ENCODE assay signal across 9 mouse cellular contexts in the genomic region with DNA sequence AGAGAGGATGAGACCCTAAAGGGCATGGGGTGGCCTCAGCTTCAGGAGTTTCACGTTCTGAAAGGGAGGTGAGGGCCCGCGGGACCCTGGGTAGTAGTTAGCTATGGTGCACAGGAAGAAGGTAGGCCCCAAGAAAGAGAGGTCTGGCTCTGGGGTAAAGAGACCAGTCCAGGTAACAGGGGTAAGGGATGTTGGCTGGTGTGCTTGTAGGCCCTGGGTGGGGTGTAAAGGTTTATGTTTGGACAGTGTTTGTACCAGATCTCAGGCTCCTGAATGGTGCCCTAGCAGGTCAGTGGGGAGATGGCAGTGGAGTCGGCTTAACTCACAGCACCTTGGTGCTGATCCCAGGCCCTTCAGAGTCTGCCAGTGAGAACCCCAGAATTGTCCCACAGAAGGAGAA. TPM values are rescaled to one million over a fixed set of nuclear protein-coding genes. Genes with fewer than 3 reads are reported as not detected.
A peak's percentile ranks its signal among the peaks of the same experiment; 100 is the strongest.
DNase-seq lines count a peak whose midpoint lies in the region; ATAC-seq and TF ChIP-seq lines count a peak whose summit lies in the region.
"Had no signal": no experiment of that assay in that cellular context is flagged by ENCODE, and none has a peak within 500 bp of the region (broad histone marks: within the 10 kb centered on the region; RNA-seq: fewer than 3 reads in every experiment).

No protein-coding gene starts in this region.

- WGBS in heart, embryonic 10.5 days = 37% methylated on average over 4 of the region's 4 CpGs
- 50% methylated on average over 4 of the region's 4 CpGs for WGBS in forebrain, embryonic 10.5 days
- WGBS in intestine, postnatal 0 days = 40% methylated on average over 4 of the region's 4 CpGs

- peaks cover 34% of the 10 kb centered on the region for H3K36me3 ChIP-seq in heart, embryonic 10.5 days
- H3K36me3 ChIP-seq in E14TG2a.4 (ENCODE audit: insufficient read depth, low read length) = peaks cover 16% of the 10 kb centered on the region
- peaks cover 31% of the 10 kb centered on the region for H3K36me3 ChIP-seq in forebrain, embryonic 10.5 days (replicated peaks)
- H3K36me3 ChIP-seq in intestine, postnatal 0 days (ENCODE audit: control insufficient read depth, insufficient read depth) = peaks cover 27% of the 10 kb centered on the region

- no peak for DNase-seq in heart, embryonic 10.5 days (ENCODE audit: low spot score)
- no peak for DNase-seq in heart, adult 18-20 months
- DNase-seq in forebrain, embryonic 10.5 days (ENCODE audit: extremely low spot score, low spot score) = no peak
- DNase-seq in naive thymus-derived CD4-positive, alpha-beta T cell, adult 2 months (ENCODE audit: low read depth) = peak; percentile 61
- DNase-seq in gastrocnemius, adult 8-10 months (ENCODE audit: low spot score in 2 of 2) = no peak

- no peaks in the 10 kb centered on the region for H3K27me3 ChIP-seq in heart, embryonic 10.5 days (ENCODE audit: insufficient read depth, poor library complexity, severe bottlenecking)
- H3K27me3 ChIP-seq in E14TG2a.4 (ENCODE audit: insufficient read depth, low read length) = peaks cover 21% of the 10 kb centered on the region
- H3K27me3 ChIP-seq in forebrain, embryonic 10.5 days (ENCODE audit: poor library complexity, severe bottlenecking) = peaks cover 6% of the 10 kb centered on the region; the same call in 1 of the 2 replicates
- H3K27me3 ChIP-seq in intestine, postnatal 0 days (replicated peaks; ENCODE audit: control insufficient read depth, insufficient read depth, low read length) = no peaks in the 10 kb centered on the region

- H3K9ac ChIP-seq in intestine, postnatal 0 days (ENCODE audit: low read depth, low read length) = peak overlapping the region; percentile 77

- H3K4me2 ChIP-seq in intestine, postnatal 0 days (replicated peaks; ENCODE audit: low read depth) = peak overlapping the region; percentile 72

- no peaks in the 10 kb centered on the region for H3K9me3 ChIP-seq in heart, embryonic 10.5 days
- H3K9me3 ChIP-seq in E14TG2a.4 (ENCODE audit: low read length) = no peaks in the 10 kb centered on the region
- H3K9me3 ChIP-seq in forebrain, embryonic 10.5 days = no peaks in the 10 kb centered on the region
- no peaks in the 10 kb centered on the region for H3K9me3 ChIP-seq in intestine, postnatal 0 days (ENCODE audit: control insufficient read depth)

- H3K4me3 ChIP-seq in heart, embryonic 10.5 days = peak overlapping the region; percentile 87
- H3K4me3 ChIP-seq in E14TG2a.4 (replicated peaks; ENCODE audit: low read length) = peak overlapping the region; percentile 94
- H3K4me3 ChIP-seq in forebrain, embryonic 10.5 days = peak overlapping the region; percentile 86
- peak overlapping the region; percentile 68 for H3K4me3 ChIP-seq in intestine, postnatal 0 days (ENCODE audit: low read depth, low read length)

- no peak for TF ChIP-seq CTCF in E14TG2a.4 (conservative IDR thresholded peaks at IDR 0.05; ENCODE audit: low read length)
- no peak for TF ChIP-seq CTCF in intestine, postnatal 0 days (IDR thresholded peaks at IDR 0.05; ENCODE audit: low read depth)

- peaks cover 59% of the 10 kb centered on the region for H3K4me1 ChIP-seq in heart, embryonic 10.5 days
- H3K4me1 ChIP-seq in E14TG2a.4 (replicated peaks; ENCODE audit: low read depth, low read length) = peaks cover 85% of the 10 kb centered on the region
- H3K4me1 ChIP-seq in forebrain, embryonic 10.5 days = peaks cover 46% of the 10 kb centered on the region
- no peaks in the 10 kb centered on the region; the same call in 1 of the 2 replicates for H3K4me1 ChIP-seq in intestine, postnatal 0 days (replicated peaks; ENCODE audit: control insufficient read depth, insufficient read depth, low read length)

- H3K27ac ChIP-seq in heart, embryonic 10.5 days = peak overlapping the region; percentile 99
- peak overlapping the region; percentile 95 for H3K27ac ChIP-seq in forebrain, embryonic 10.5 days
- H3K27ac ChIP-seq in intestine, postnatal 0 days (ENCODE audit: low read depth, low read length) = no peak overlapping the region; the same call in 1 of the 2 replicates

- no peak for ATAC-seq in intestine, postnatal 0 days
- ATAC-seq in activated CD4-positive, CD25-positive, alpha-beta regulatory T cell, adult 4 months = no peak

RNA-seq across cellular contexts. Expression of a gene that starts 1.5 kb away (rescaled TPM):
- polyA plus RNA-seq in heart, embryonic 10.5 days (2016; fragmentation: Nextera tagmentation; extraction: Ambion mirVana) = 17.0 and 28.7 TPM in 2 replicates
- total RNA-seq in heart, adult 18-20 months (2021) = 10 to 100 TPM; 45.1 to 63.1 TPM
- 19.4 and 20.6 TPM in 2 replicates for polyA plus RNA-seq in forebrain, embryonic 10.5 days (2016; fragmentation: Nextera tagmentation; extraction: Ambion mirVana)
- polyA plus RNA-seq in intestine, postnatal 0 days (2015; fragmentation: Nextera tagmentation; extraction: Ambion mirVana) = 17.2 and 21.7 TPM in 2 replicates
- 10 to 100 TPM; 26.4 to 38.7 (median 30.1) TPM for total RNA-seq in gastrocnemius, adult 8-10 months (2022)
- 10 to 100 TPM; 23.2 to 26.0 TPM for polyA plus RNA-seq in activated CD4-positive, CD25-positive, alpha-beta regulatory T cell, adult 4 months (2017; shearing (Covaris generic))

RNA-seq across cellular contexts. Expression of a gene that starts 18.5 kb away (rescaled TPM):
- 9.2 and 17.9 TPM in 2 replicates for polyA plus RNA-seq in heart, embryonic 10.5 days (2016; fragmentation: Nextera tagmentation; extraction: Ambion mirVana)
- 10 to 100 TPM; 15.8 to 16.9 TPM for total RNA-seq in heart, adult 18-20 months (2021)
- 8.4 and 10.1 TPM in 2 replicates for polyA plus RNA-seq in forebrain, embryonic 10.5 days (2016; fragmentation: Nextera tagmentation; extraction: Ambion mirVana)
- 7.8 and 8.4 TPM in 2 replicates for polyA plus RNA-seq in intestine, postnatal 0 days (2015; fragmentation: Nextera tagmentation; extraction: Ambion mirVana)
- 1 to 10 TPM; 4.2 to 5.8 (median 5.7) TPM for total RNA-seq in gastrocnemius, adult 8-10 months (2022)
- polyA plus RNA-seq in activated CD4-positive, CD25-positive, alpha-beta regulatory T cell, adult 4 months (2017; shearing (Covaris generic)) = under 1 TPM; 0.28 to 0.38 TPM

RNA-seq across cellular contexts. Expression of a gene that starts 28.8 kb away (rescaled TPM):
- 147 and 189 TPM in 2 replicates for polyA plus RNA-seq in heart, embryonic 10.5 days (2016; fragmentation: Nextera tagmentation; extraction: Ambion mirVana)
- total RNA-seq in heart, adult 18-20 months (2021) = 1 to 10 TPM; 4.0 to 5.6 TPM
- 246 and 257 TPM in 2 replicates for polyA plus RNA-seq in forebrain, embryonic 10.5 days (2016; fragmentation: Nextera tagmentation; extraction: Ambion mirVana)
- 87.6 and 91.9 TPM in 2 replicates for polyA plus RNA-seq in intestine, postnatal 0 days (2015; fragmentation: Nextera tagmentation; extraction: Ambion mirVana)
- 1 to 10 TPM in 3 of 4 experiments, under 1 TPM in 1; 0.56 to 1.5 (median 1.1) TPM for total RNA-seq in gastrocnemius, adult 8-10 months (2022)
- polyA plus RNA-seq in activated CD4-positive, CD25-positive, alpha-beta regulatory T cell, adult 4 months (2017; shearing (Covaris generic)) = 10 to 100 TPM; 16.8 to 30.7 TPM

RNA-seq across cellular contexts. Expression of a gene that starts 31.4 kb away (rescaled TPM):
- 8.2 and 11.9 TPM in 2 replicates for polyA plus RNA-seq in heart, embryonic 10.5 days (2016; fragmentation: Nextera tagmentation; extraction: Ambion mirVana)
- 10 to 100 TPM; 61.4 to 68.5 TPM for total RNA-seq in heart, adult 18-20 months (2021)
- polyA plus RNA-seq in forebrain, embryonic 10.5 days (2016; fragmentation: Nextera tagmentation; extraction: Ambion mirVana) = 10.7 and 10.8 TPM in 2 replicates
- polyA plus RNA-seq in intestine, postnatal 0 days (2015; fragmentation: Nextera tagmentation; extraction: Ambion mirVana) = 8.8 and 9.7 TPM in 2 replicates
- total RNA-seq in gastrocnemius, adult 8-10 months (2022) = 10 to 100 TPM; 87.5 to 93.5 (median 90.1) TPM
- 1 to 10 TPM; 8.9 to 9.8 TPM for polyA plus RNA-seq in activated CD4-positive, CD25-positive, alpha-beta regulatory T cell, adult 4 months (2017; shearing (Covaris generic))

RNA-seq across cellular contexts. Expression of a gene that starts 32.2 kb away (rescaled TPM):
- polyA plus RNA-seq in heart, embryonic 10.5 days (2016; fragmentation: Nextera tagmentation; extraction: Ambion mirVana) = 0.26 and 0.65 TPM in 2 replicates
- total RNA-seq in heart, adult 18-20 months (2021) = not detected
- polyA plus RNA-seq in forebrain, embryonic 10.5 days (2016; fragmentation: Nextera tagmentation; extraction: Ambion mirVana) = 1.4 and 1.7 TPM in 2 replicates
- 0.12 TPM in 1 of 2 replicates, not detected in the other for polyA plus RNA-seq in intestine, postnatal 0 days (2015; fragmentation: Nextera tagmentation; extraction: Ambion mirVana)
- not detected for total RNA-seq in gastrocnemius, adult 8-10 months (2022)
- not detected for polyA plus RNA-seq in activated CD4-positive, CD25-positive, alpha-beta regulatory T cell, adult 4 months (2017; shearing (Covaris generic))
- total RNA-seq: left cerebral cortex, adult 8-10 months had no signal
